Mouse (Mus musculus) lung, adult 2 months (tissue): ENCODE results near the gene Tut1.

Experiments
- CTCF ChIP-seq: fragments of 200-500 bp; IDR thresholded peaks from 2 replicates; pipeline ENCODE4 v1.5.1; 2011; ENCODE audit warnings: mild to moderate bottlenecking, low read length, control low read depth; ENCODE audit not compliant: insufficient read depth
- POLR2A ChIP-seq: fragments of 200-500 bp; IDR thresholded peaks from 2 replicates; pipeline ENCODE4 v1.6.1; 2011; ENCODE audit warnings: low read depth, mild to moderate bottlenecking, control low read depth, low read length, borderline replicate concordance; ENCODE audit errors: extremely low read depth

DNA sequence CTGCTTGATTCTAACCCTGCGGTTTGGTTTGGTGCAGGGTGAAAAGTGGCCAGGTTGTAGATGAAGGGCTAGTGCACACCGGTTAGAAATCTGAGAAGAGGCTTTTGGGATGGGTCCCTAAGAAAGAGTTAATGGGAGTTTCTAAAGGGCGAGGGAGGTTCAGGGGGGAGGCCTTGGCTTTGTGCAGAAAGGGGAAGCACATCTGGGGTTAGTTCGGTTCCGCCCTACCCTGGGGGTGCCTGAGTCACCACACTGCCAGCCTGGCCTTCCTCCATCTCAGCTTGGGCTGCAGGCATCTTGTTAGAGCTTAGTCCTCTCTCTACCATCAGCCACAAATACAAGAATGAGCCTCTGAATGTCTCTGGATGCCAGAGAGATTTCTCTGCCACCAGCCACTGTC is 27.1 kb downstream of the Tut1 start:
- TF ChIP-seq CTCF (no peak), POLR2A (no peak)
